Mouse (Mus musculus) heart, adult 2 months (tissue): ENCODE measurements around the gene Prss29. TPM values are rescaled to one million over a fixed set of nuclear protein-coding genes. Genes with fewer than 3 reads are reported as not detected.

Experiments
- DNase-seq, 2 experiments: peaks; one replicate each; pipeline ENCODE4 v3.0.0; 2021
- H3K27ac ChIP-seq: fragments of 200-600 bp; 2 replicates; pipeline ENCODE4 v1.8.1; 2022
- H3K27me3 ChIP-seq: fragments of 200-500 bp; 2 replicates; pipeline ENCODE4 v1.6.1; 2012; ENCODE audit warnings: mild to moderate bottlenecking, low read length, inconsistent platforms, mixed read lengths; ENCODE audit not compliant: control insufficient read depth, insufficient read depth
- H3K36me3 ChIP-seq: fragments of 200-500 bp; 2 replicates; pipeline ENCODE4 v1.6.1; 2012; ENCODE audit warnings: low read length, inconsistent platforms; ENCODE audit not compliant: control insufficient read depth, insufficient read depth
- H3K4me1 ChIP-seq: fragments of 200-500 bp; 2 replicates; pipeline ENCODE4 v1.6.1; 2011; ENCODE audit warnings: low read length; ENCODE audit not compliant: control insufficient read depth, insufficient read depth
- H3K4me3 ChIP-seq: fragments of 200-600 bp; 2 replicates; pipeline ENCODE4 v1.8.1; 2022
- H3K79me2 ChIP-seq: fragments of 200-500 bp; replicated peaks from 2 replicates; pipeline ENCODE4 v1.6.1; 2012; ENCODE audit warnings: mild to moderate bottlenecking, inconsistent platforms, low read length, moderate library complexity, mixed read lengths; ENCODE audit not compliant: control insufficient read depth, insufficient read depth
- H3K9ac ChIP-seq: fragments of 200-500 bp; 2 replicates; pipeline ENCODE4 v1.6.1; 2012; ENCODE audit warnings: low read depth, mild to moderate bottlenecking, control low read depth, inconsistent platforms, low read length, mixed read lengths
- CTCF ChIP-seq: fragments of 200-600 bp; IDR thresholded peaks from 2 replicates; pipeline ENCODE4 v1.8.1; 2022; ENCODE audit warnings: antibody characterized with exemption, mild to moderate bottlenecking, moderate library complexity
- EP300 ChIP-seq: fragments of 200-500 bp; IDR thresholded peaks from 2 replicates; pipeline ENCODE4 v1.6.1; 2011; ENCODE audit warnings: low read depth, low read length, control low read depth; ENCODE audit not compliant: insufficient read depth
- POLR2A ChIP-seq: fragments of 200-500 bp; IDR thresholded peaks from 2 replicates; pipeline ENCODE4 v1.6.1; 2011; ENCODE audit warnings: mild to moderate bottlenecking, low read depth, low read length, control low read depth; ENCODE audit not compliant: insufficient read depth
- WGBS: fragments of 180-500 bp; shearing (Covaris S2); methylation state at CpG from one replicate; pipeline ENCODE4 v1.1.7; 2018; 5-methylcytosine and 5-hydroxymethylcytosine counted together
- intact Hi-C: fragments of 180-260 bp; cut with DNase I; formaldehyde crosslinking; loops from one replicate; pipeline ENCODE4 v1.15.1; 2025
- polyA plus RNA-seq: library from polyadenylated mRNA; depleted of rRNA; stranded (reverse); fragments of >200 nt; gene quantifications from 2 replicates; pipeline ENCODE4 v1.2.3, GENCODE M21; 2012
- total RNA-seq, 2 experiments: library from RNA; stranded (reverse); gene quantifications; 2 replicates each; pipeline ENCODE4 v1.2.3; 2021

The Prss29 gene
- total and polyA plus RNA-seq, 3 experiments: not detected

GRCm38 (mm10) chr17:25274571-25275346 lies 43.7 kb upstream of the Prss29 start, which contains the start of gene Ube2i:
Gene Ube2i (minus strand): TSS chr17:25274622.
- H3K4me3 ChIP-seq: peak within 1 kb of the TSS; percentile 88
- no peaks in the 10 kb centered on the region for H3K27me3 ChIP-seq
- intact Hi-C loops: loop anchor here (5.0 kb wide), 4 partner anchors 142 to 337 kb away; partner anchors contain the start of genes Clcn7, Cramp1l, Ift140 and Mapk8ip3
- H3K4me1 ChIP-seq: peaks cover 18% of the 10 kb centered on the region
- no peaks in the 10 kb centered on the region; the same call in 1 of the 2 replicates for H3K36me3 ChIP-seq
- 84% methylated on average over 9 of the region's 9 CpGs for WGBS
- DNase-seq: no peak
- H3K79me2 ChIP-seq: peaks cover 5% of the 10 kb centered on the region
- H3K9ac ChIP-seq: peak within 1 kb of the TSS; percentile 86
- TF ChIP-seq EP300 (no peak), POLR2A (no peak), CTCF (no peak)
- peak within 1 kb of the TSS; percentile 100 for H3K27ac ChIP-seq

GRCm38 (mm10) chr17:25275833-25276232 lies 42.6 kb upstream of the Prss29 start:
- H3K36me3 ChIP-seq: no peaks in the 10 kb centered on the region; the same call in 1 of the 2 replicates
- H3K4me3 ChIP-seq: no peak overlapping the region
- no peak for TF ChIP-seq POLR2A
- TF ChIP-seq EP300: no peak
- TF ChIP-seq CTCF: no peak
- 93% methylated on average over 3 of the region's 3 CpGs for WGBS
- no peak for DNase-seq
- no peak overlapping the region for H3K27ac ChIP-seq
- H3K9ac ChIP-seq: no peak overlapping the region
- H3K27me3 ChIP-seq: no peaks in the 10 kb centered on the region
- peaks cover 3% of the 10 kb centered on the region for H3K79me2 ChIP-seq
- intact Hi-C loops: no loop called here
- peaks cover 11% of the 10 kb centered on the region for H3K4me1 ChIP-seq

- peak in 1 of 2 experiments; percentile 57 for DNase-seq
- H3K27me3 ChIP-seq: no peaks in the 10 kb centered on the region
- H3K4me3 ChIP-seq: no peak overlapping the region
- H3K27ac ChIP-seq: no peak overlapping the region
- H3K4me1 ChIP-seq: no peaks in the 10 kb centered on the region
- H3K36me3 ChIP-seq: no peaks in the 10 kb centered on the region
- H3K79me2 ChIP-seq: no peaks in the 10 kb centered on the region
- no peak overlapping the region for H3K9ac ChIP-seq
- TF ChIP-seq CTCF: no peak
- TF ChIP-seq EP300: no peak
- TF ChIP-seq POLR2A: no peak
- intact Hi-C loops: loop anchor here (5.0 kb wide), 1 partner anchor 340 kb away; no protein-coding TSS in a partner anchor
- 16% methylated on average over 11 of the region's 11 CpGs for WGBS
Observed at GRCm38 (mm10) chr17:25282133-25282532, 36.3 kb upstream of the Prss29 start.

GRCm38 (mm10) chr17:25285033-25285432 lies 33.4 kb upstream of the Prss29 start:
- intact Hi-C loops: loop anchor here (2.0 kb wide), 1 partner anchor 176 kb away; no protein-coding TSS in a partner anchor
- peak; percentile 56 to 57 for DNase-seq
- Histone ChIP-seq H3K36me3 (no peaks in the 10 kb centered on the region), H3K4me1 (no peaks in the 10 kb centered on the region), H3K27ac (no peak overlapping the region), H3K79me2 (no peaks in the 10 kb centered on the region), H3K4me3 (no peak overlapping the region), H3K27me3 (no peaks in the 10 kb centered on the region), H3K9ac (no peak overlapping the region)
- 16% methylated on average over 3 of the region's 3 CpGs for WGBS
- TF ChIP-seq EP300 (0 out of 2 replicates have a peak, but pooled peaks have one; percentile 50), CTCF (peak; percentile 96), POLR2A (no peak)

GRCm38 (mm10) chr17:25288842-25289241 lies 29.6 kb upstream of the Prss29 start:
- TF ChIP-seq CTCF (peak; percentile 82), POLR2A (no peak), EP300 (no peak)
- Histone ChIP-seq H3K4me3 (no peak overlapping the region), H3K79me2 (no peaks in the 10 kb centered on the region), H3K9ac (no peak overlapping the region), H3K27ac (no peak overlapping the region), H3K4me1 (no peaks in the 10 kb centered on the region), H3K36me3 (no peaks in the 10 kb centered on the region), H3K27me3 (peaks cover 1% of the 10 kb centered on the region; the same call in 1 of the 2 replicates)
- 18% methylated on average over 4 of the region's 4 CpGs for WGBS
- intact Hi-C loops: loop anchor here (2.0 kb wide), 1 partner anchor 74 kb away; no protein-coding TSS in a partner anchor
- DNase-seq: peak in 1 of 2 experiments; percentile 15

GRCm38 (mm10) chr17:25290411-25290810 lies 28.0 kb upstream of the Prss29 start:
- WGBS: 15% methylated on average over 4 of the region's 4 CpGs
- DNase-seq: no peak
- Histone ChIP-seq H3K27me3 (peaks cover 1% of the 10 kb centered on the region; the same call in 1 of the 2 replicates), H3K27ac (no peak overlapping the region), H3K79me2 (no peaks in the 10 kb centered on the region), H3K9ac (no peak overlapping the region), H3K4me1 (no peaks in the 10 kb centered on the region), H3K4me3 (no peak overlapping the region), H3K36me3 (no peaks in the 10 kb centered on the region)
- TF ChIP-seq EP300 (no peak), POLR2A (no peak), CTCF (no peak)
- intact Hi-C loops: no loop called here
